Mouse (Mus musculus): ENCODE data around the gene Smg6. TPM values are rescaled to one million over a fixed set of nuclear protein-coding genes. Genes with fewer than 3 reads are reported as not detected.

The Smg6 gene
- total RNA-seq, 2 experiments from 2014 or later: 26.5 to 27.5 TPM

DNA sequence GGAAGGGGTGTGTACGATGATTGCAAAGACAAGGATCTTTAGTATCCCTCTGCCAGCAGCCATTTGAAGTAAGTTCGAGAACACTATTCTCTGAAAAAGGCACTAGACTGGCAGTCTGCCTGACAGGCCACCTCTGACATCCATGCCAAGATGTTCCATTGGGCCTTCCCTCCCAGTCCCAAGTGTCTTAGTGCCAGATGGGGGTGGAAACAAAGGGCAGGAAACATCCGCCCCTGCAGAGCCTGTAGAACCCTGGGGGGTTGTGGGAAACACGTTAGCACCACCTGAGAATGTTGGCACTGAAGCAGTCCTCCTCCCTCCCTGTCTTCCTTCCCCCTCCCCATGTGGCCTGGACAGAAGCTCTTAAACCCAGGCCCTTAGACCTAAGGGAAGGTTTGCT lies 231.4 kb downstream of the Smg6 start:
- no peak for DNase-seq (ENCODE audit: low spot score in 2 of 2)
- intact Hi-C loops (cut with DNase I): no loop called here

DNA sequence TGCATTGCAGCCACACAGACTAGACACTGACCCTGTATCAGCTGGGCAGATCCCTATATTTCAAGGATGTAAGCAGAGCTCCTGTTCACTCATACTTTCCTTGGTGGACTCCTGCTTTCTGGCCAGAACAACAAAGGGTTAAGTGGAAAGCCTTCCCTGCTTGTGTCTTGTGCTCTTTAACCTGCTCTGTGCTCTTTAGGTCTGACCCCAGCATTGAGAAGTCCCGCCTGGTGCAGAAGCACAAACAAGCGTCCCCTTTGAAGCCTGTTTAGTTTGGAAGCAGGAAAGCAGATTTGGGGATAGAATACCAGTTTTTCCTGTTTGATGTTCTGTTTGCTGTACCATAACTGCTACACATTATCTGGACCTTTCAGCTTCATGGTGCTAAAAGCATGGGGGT lies 232.3 kb downstream of the Smg6 start:
- intact Hi-C loops (cut with DNase I): no loop called here
- DNase-seq (ENCODE audit: low spot score in 2 of 2): no peak

DNA sequence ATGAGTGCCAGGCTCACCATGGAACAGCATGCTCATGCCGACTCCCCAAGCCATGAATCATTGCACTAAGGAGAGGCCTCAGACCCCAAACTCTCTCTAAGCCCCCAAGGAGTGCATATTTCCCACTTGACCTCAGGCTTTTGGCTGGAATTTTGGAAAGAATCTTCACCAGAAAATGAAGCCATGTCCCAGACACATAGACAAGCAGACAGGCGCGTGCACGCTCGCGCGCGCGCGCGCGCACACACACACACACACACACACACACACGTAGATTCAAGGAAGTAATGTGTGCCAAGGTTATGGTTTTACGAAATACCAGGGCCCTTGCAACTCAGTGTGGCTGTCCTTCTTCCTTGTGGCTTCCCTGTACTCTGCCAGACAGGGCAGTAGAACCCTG lies 232.8 kb downstream of the Smg6 start:
- DNase-seq (ENCODE audit: low spot score in 2 of 2): no peak
- intact Hi-C loops (cut with DNase I): no loop called here

DNA sequence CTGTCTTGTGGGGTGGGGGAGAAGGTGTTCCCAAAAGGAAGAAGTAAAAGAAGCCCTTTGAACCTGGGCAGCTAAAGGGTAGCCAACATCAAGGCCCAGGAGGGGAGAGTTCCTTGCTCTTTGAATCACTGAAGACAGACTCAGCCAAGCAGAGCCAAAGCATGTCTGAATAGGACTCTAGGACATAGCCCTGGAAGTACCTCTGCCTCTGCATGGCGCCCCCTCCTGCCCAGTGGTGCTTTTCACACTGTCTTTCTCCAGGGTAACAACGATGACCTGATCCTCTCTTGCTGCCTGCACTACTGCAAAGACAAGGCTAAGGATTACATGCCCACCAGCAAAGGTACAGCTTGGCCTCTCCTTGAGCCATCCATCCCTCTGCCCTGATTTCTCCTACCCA lies 233.9 kb downstream of the Smg6 start:
- intact Hi-C loops (cut with DNase I): no loop called here
- no peak for DNase-seq (ENCODE audit: low spot score in 2 of 2)

DNA sequence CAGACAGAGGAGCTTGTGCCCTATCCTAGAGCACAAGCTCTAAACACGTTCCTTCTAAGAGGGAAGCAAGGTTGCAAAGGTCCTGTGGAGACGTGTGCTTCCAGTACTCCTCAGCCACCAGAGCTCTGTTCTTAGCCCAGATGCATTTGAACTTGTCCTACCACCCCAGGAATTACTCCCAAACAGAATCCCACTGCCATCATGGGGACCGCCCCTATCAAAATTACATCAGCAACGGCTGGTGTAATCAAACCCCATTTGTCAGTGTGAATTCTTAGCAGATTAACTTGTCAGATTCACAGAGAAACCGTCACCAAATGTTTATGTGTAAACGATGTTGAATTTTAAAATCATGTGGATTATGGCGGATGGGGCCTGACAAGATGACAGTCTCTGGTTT lies 235.3 kb downstream of the Smg6 start:
- intact Hi-C loops (cut with DNase I): loop anchor here (5.0 kb wide), 1 partner anchor 109 kb away; no protein-coding TSS in a partner anchor
- DNase-seq (ENCODE audit: low spot score in 2 of 2): no peak

DNA sequence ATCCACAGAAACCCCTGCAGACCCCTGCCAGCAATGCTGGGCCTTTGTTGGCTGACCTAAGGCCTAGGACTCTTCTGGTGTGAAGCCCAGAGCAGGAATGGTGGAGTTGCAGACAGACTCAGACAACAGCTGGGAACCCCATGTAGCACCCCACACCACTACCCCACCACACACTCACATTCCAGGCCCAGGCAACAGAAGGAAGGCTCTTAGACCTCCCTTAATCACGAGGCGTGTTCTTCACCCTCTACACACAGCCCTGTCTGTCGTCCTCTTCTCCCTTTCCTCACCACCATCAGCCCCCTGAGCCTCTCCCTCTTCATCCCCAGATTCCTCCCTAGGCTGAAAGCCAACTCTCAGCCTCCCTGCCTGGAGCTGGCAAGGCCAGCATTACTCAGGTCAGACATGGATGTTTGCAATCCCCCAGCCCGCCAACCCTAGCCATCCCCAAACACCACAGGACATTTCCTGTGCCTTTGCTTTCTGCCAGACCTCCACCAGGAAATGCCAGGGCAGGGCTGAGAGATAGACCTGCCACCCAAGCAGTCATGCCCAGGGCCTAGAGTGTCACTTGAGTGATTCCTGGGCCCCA lies 235.9 kb downstream of the Smg6 start:
- DNase-seq (ENCODE audit: low spot score in 2 of 2): no peak
- intact Hi-C loops (cut with DNase I): loop anchor here (5.0 kb wide), 1 partner anchor 109 kb away; no protein-coding TSS in a partner anchor

DNA sequence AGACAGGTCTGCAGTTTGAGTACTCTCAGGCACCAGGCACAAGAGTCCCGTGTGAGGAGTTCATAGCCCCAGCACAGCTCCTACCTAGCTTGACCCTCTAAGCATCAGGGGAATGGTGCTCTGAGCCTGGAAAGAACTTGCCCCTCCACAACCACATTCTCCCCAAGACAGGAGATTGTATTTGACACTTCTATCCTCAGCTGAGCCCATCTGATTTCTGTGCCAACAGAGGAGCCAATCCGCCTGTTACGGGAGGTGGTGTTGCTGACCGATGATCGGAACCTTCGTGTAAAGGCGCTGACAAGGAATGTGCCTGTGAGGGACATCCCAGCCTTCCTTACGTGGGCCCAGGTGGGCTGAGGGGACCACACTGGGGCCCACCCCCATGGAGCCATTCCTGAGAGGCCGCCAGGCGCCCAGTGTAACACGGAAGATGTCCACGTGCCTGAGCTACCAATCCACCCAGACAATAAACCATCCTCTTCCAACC lies 237.0 kb downstream of the Smg6 start:
- intact Hi-C loops (cut with DNase I): loop anchor here (5.0 kb wide), 1 partner anchor 110 kb away; no protein-coding TSS in a partner anchor
- no peak for DNase-seq (ENCODE audit: low spot score in 2 of 2)

DNA sequence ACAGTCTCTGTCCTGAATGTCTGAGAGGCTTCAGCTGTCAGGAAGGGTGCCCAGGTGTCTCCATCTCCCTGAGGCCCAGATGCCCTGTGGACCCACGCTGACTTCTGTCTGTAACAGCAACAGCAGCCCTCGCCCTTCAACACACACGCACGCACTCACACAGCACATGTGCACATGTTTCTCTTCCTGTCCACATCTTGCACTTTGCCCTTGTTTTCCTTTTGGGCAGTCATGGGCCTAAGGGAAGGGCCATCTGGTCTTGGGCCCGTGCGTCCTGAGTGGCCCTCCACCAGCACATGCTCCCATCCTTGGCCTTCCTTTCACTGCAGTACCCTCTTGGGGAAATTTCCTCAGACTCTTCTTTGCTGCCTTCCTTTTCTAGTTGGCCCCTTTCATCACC lies 237.8 kb downstream of the Smg6 start:
- intact Hi-C loops (cut with DNase I): loop anchor here (5.0 kb wide), 1 partner anchor 111 kb away; no protein-coding TSS in a partner anchor
- DNase-seq (ENCODE audit: low spot score in 2 of 2): no peak

DNA sequence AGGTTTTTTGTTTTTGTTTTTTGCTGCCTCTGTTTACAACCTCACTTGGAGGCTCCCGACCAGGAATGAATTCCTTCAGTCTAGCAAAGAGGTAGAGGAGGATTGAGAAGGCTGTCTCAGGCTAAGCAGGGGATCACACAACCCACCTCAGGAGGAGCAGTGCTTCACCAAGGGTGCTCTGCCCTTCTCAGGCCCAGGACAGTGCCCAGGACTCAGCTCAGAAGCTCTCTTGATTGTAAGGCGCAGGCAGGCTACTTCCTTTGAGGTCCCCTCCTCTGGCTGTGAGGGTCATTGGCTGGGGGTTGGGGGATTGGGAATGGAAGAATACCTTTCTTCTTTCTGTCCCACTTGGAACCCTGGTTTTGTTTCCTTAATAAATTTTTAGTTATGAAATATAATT lies 238.4 kb downstream of the Smg6 start:
- intact Hi-C loops (cut with DNase I): loop anchor here (5.0 kb wide), 1 partner anchor 112 kb away; no protein-coding TSS in a partner anchor
- no peak for DNase-seq (ENCODE audit: low spot score in 2 of 2)

DNA sequence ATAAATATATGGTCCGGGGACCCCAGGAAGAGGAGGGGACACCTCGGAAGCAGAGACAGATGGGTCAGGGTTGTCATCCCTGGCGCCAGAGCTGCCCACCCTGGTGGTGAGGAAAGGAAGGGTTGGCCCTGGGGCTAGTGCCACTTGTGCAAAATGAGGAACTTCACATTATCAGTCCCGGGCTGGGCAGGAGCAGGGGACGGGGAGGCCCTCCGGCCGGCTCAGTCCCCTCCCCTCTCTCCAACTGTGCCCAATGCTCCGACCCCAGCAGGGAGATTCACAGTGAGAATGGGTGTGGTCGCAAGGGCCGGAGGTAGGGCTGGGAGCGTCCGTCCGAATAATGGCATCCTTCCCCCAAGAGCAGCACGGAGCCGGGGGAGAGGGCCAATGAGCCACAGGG lies 239.1 kb downstream of the Smg6 start:
- intact Hi-C loops (cut with DNase I): loop anchor here (1.0 to 5.0 kb wide), 2 partner anchors 112 to 183 kb away; no protein-coding TSS in a partner anchor
- no peak for DNase-seq (ENCODE audit: low spot score in 2 of 2)

DNA sequence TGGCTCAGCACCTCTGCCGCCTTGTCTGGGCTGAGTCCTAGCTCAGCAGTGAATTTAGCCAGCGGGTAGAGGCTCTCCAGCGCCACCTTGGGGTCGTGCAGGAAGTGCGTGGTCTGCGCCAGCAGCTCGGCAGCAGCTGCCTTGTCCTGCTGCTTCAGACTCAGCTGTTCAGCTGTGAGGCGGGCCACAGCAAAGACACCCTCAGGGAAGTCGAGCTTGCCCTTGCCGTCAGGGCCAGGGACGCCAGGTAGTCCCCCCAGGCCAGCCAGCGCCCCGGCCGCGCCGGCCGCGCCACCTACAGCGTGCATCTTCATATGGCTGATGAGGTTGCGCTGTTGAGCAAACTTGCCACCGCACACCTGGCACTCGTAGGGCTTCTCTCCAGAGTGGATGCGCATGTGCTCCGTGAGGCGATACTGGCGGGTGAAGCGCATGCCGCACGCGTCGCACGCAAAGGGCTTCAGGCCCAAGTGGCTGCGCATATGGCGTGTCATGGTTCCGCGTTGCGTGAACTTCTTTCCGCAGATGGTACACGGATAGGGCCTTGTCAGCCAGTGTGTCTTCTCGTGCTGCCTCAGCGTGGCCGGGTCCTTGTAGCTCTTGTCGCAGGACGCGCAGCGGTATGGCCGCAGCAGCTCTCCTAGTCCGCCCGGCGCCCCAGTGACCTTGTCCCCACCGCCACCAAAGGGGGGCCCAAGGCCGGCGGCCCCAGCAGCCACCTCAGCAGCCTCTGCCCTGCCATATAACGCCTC lies 240.0 kb downstream of the Smg6 start:
- intact Hi-C loops (cut with DNase I): loop anchor here (1.0 kb wide), 1 partner anchor 184 kb away; no protein-coding TSS in a partner anchor
- DNase-seq (ENCODE audit: low spot score in 2 of 2): peak; percentile 82 to 83

DNA sequence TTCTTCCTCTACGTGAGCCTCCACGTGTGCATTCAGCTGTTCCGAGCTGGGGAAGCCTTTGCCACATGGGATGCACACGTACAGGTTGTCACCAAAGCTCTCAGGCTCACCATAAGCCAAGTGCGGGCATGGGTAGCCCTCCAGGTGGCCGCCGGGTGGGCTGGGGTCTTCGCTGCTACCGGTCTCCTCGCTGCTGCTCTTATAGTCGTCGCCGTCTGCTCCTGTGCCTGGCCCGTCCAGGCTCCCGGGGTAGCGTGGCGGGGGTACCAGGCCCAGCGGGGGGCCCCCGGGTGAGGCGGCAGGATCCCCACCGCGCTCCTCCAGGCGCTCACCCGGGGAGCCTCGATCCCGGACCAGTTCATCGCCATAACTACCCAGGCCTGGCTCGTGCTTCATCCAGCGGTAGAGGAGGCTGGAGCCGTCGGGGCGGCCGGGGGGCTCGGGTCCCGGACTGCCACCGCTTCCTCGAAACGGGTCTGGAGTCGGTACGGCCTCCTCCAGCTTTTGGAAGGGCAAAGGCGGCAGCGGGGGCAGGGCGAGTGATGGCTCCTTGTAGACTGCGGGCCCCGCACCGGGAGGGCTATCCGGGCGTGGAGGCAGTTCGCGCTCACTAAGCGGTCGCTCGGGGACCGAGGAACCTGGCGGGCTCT lies 240.7 kb downstream of the Smg6 start:
- DNase-seq (ENCODE audit: low spot score in 2 of 2): no peak
- intact Hi-C loops (cut with DNase I): no loop called here

DNA sequence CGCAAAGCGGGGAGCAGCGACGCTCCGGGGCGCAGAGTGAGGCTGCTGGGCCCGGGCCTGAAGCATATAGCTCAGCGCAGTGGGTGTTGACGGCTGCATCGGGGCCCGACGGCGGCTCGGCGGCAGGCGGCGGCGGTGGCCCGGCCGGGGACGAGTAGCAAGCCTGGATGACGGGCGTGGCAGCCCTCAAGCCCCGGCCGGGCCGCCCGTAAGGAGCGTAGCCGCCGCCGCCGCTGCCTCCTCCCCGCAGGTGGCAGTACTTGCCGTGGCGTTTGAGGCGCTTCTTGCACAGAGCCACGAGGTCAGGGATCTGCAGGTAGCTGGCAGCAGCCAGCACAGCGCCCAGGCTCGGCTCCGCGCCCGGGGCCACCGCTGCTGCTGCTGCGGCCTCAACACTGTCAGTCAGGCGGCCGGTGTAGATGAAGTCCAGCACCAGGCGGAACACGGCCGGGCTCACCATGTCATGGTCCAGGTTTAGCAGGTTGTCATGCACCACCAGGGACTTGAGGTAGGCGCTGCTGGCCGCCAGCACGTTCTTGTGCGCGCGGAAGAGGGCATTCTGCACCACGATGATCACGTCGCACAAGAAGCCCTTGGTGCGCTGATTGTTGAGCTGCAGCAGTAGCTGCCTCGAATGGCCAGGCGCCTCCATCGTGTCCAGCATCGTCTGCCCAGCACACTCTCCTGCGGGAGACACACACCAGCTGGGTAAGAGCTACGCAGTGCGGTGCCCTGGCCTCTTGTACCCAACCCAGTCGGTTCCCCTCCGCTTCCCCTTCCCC lies 241.4 kb downstream of the Smg6 start:
- intact Hi-C loops (cut with DNase I): no loop called here
- DNase-seq (ENCODE audit: low spot score in 2 of 2): no peak

DNA sequence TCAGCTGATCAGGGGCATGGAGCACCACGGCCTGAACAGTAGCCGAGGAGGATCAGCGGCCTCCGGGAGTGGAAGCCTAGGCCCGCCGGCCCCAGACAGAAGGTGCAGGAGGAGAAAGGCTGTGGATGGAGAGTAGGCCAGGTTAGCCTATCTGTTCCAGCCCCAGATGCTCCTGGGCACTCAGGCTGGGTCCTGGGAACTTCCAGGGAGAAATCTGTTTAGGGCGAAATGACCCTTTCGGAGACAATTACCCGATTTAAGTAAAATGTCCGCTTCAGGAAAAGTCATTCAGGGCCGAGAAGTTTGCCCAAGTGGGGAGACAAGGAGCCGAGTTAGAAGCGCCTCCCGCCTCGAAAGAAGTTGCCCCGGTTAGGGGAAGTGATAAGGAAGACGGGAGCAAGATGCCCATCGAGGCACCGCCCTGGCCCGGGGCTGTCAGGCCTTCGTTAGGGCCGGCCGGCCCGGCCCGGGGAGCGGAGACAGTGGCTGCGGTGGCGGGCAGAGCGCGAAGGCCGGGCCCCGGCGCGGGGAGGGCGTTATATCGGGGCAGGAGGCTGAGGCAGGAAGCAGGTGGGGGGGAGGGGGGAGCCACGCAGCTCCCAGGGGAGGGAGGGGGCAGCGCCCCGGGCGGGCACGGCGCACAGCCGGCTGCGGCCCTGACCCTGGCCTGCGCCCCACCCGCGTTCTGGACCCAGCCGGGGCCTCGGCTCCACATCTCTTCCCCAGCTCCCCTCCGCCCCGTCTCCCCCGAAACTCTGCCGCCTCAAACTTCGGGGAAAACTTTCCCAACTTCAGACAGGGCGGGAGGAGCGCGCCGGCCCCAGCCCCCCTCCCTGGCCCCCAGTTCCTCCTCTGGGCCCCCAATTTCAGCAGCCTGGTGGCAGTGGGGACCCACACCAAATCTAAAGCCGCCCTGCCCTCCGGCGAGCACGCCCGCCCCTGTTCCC lies 242.3 kb downstream of the Smg6 start:
- no peak for DNase-seq (ENCODE audit: low spot score in 2 of 2)
- intact Hi-C loops (cut with DNase I): no loop called here

DNA sequence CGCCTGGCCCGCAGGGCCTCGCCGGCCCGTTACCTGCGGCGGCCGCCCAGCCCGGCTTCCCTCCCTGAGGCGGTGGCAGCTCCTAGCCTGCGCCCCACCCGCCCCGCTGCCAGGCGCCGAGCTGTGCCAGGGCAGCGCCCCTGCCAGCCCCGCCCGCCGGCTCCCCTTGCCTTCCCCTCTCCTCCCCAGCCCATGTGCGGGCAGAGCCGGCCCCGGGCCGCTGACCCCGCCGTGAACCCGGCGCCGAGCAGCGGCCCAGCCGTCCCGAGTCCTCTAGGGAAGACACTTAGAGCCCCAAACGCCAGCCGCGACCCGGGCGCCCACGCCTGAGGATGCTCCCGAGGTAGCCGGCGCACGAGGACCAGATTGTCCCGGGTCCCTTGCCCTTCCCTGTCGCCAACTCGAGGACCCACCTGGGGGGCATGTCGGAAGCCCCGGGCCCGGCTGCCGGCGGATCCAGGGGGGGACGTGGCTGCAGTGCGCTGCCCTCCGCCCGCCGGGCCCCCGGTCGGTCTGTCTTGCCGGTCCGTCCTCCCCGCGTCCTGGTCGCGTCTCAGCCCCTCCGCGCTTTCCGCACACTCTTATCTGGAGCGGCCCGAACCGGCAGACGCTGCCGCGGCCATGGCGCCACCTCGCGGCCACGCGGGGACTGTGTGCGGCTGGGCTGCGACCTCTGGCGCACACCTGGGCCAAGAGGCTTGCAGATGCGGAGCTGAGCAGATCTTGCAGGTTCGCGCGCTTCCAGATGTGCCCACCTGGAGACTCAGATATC lies 243.2 kb downstream of the Smg6 start:
- intact Hi-C loops (cut with DNase I): loop anchor here (1.0 kb wide), 2 partner anchors 186 to 221 kb away; no protein-coding TSS in a partner anchor
- DNase-seq (ENCODE audit: low spot score in 2 of 2): peak; percentile 75 to 79

DNA sequence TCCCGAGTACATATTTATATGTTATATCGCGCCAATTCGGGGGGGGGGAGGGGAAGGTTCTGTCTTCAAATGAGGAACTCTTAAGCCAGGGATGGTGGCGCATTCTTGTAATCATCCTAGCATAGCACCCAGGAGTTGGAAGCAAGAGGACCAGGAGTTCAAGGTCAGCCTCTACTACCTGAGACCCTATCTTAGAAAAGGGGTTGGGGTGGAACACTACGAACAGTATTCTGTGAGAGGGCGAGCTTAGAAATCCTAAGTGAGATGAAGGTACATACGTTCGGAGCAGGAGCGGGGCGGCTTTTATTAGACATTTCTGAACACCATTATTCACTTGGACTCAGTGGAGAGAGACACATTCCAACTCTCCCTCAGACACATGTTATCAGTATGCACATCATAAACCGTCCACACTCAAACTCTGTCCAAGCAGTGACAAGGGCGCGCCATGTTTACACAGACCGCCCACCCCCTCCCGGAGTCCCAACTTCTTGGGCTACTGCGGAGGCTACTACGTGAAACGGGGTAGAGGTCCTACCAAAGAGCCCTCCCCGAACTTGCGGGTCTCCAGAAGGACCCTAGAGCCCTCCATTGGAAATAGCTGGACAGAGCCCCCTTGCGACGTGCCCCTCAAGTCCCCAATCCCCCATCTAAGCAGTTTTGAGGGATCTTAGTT lies 243.9 kb downstream of the Smg6 start, which contains the start of gene Hic1:
Hic1 (minus strand) TSS at position 115 of the 676 bp plus-strand sequence.
- DNase-seq (ENCODE audit: low spot score in 2 of 2): no peak
- intact Hi-C loops (cut with DNase I): loop anchor here (1.0 to 10.0 kb wide), 4 partner anchors 187 to 405 kb away; partner anchors contain the start of gene Mnt

Measured in left cerebral cortex, postnatal 25 days (tissue).